Comparison of ENCODE assay signal across 8 mouse cellular contexts in genomic region chr2:121008664-121009007, GRCm38 (mm10). TPM values are rescaled to one million over a fixed set of nuclear protein-coding genes. Genes with fewer than 3 reads are reported as not detected.
DNase-seq lines count a peak whose midpoint lies in the region; ATAC-seq and TF ChIP-seq lines count a peak whose summit lies in the region.

No protein-coding gene starts in this region.

- intact Hi-C loops in left cerebral cortex, postnatal 4 days (cut with DNase I): no loop called here

- H3K4me1 ChIP-seq in lung, adult 2 months (ENCODE audit: control insufficient read depth, insufficient read depth, low read length): peaks cover 5% of the 10 kb centered on the region
- H3K4me1 ChIP-seq in embryonic facial prominence, embryonic 12.5 days: peaks cover 7% of the 10 kb centered on the region
- peaks cover 7% of the 10 kb centered on the region; the same call in 1 of the 2 replicates for H3K4me1 ChIP-seq in intestine, embryonic 15.5 days (replicated peaks)
- H3K4me1 ChIP-seq in neural tube, embryonic 12.5 days: peaks cover 9% of the 10 kb centered on the region

- DNase-seq in lung, adult 2 months: no peak
- DNase-seq in lung, adult 18-20 months: no peak
- no peak for DNase-seq in retina, embryonic 14.5 days (ENCODE audit: low spot score)
- DNase-seq in left cerebral cortex, postnatal 4 days: no peak
- no peak for DNase-seq in cerebellum, adult 11 months

- H3K9me3 ChIP-seq in embryonic facial prominence, embryonic 12.5 days: no peaks in the 10 kb centered on the region
- no peaks in the 10 kb centered on the region for H3K9me3 ChIP-seq in intestine, embryonic 15.5 days
- H3K9me3 ChIP-seq in neural tube, embryonic 12.5 days: no peaks in the 10 kb centered on the region

- no peak for TF ChIP-seq CTCF in lung, adult 2 months (IDR thresholded peaks at IDR 0.05; ENCODE audit: insufficient read depth, low read length)

- ATAC-seq in embryonic facial prominence, embryonic 12.5 days (ENCODE audit: insufficient number of reproducible peaks, insufficient read depth, low FRiP score, low TSS enrichment): 0 out of 2 replicates have a peak, but pooled peaks have one; percentile 7
- ATAC-seq in intestine, embryonic 15.5 days: no peak; the same call in 1 of the 2 replicates
- ATAC-seq in neural tube, embryonic 12.5 days (ENCODE audit: low FRiP score, low read depth): no peak

- H3K27ac ChIP-seq in embryonic facial prominence, embryonic 12.5 days: no peak overlapping the region
- H3K27ac ChIP-seq in intestine, embryonic 15.5 days: 0 out of 2 replicates have a peak overlapping the region, but pooled peaks have one; percentile 27
- no peak overlapping the region for H3K27ac ChIP-seq in neural tube, embryonic 12.5 days

- H3K9ac ChIP-seq in embryonic facial prominence, embryonic 12.5 days: peak overlapping the region; percentile 69
- peak overlapping the region; percentile 62 for H3K9ac ChIP-seq in intestine, embryonic 15.5 days
- peak overlapping the region; percentile 69 for H3K9ac ChIP-seq in neural tube, embryonic 12.5 days

- 1% methylated on average over 12 of the region's 12 CpGs for WGBS in lung, adult 2 months
- 1% methylated on average over 12 of the region's 12 CpGs for WGBS in embryonic facial prominence, embryonic 12.5 days
- WGBS in intestine, embryonic 15.5 days: 1% methylated on average over 12 of the region's 12 CpGs
- WGBS in neural tube, embryonic 12.5 days: under 1% methylated on average over 12 of the region's 12 CpGs

- peak overlapping the region; percentile 90 for H3K4me3 ChIP-seq in lung, adult 2 months (replicated peaks; ENCODE audit: extremely low read depth, low read depth, low read length)
- peak overlapping the region; percentile 84 for H3K4me3 ChIP-seq in embryonic facial prominence, embryonic 12.5 days
- peak overlapping the region; percentile 85 for H3K4me3 ChIP-seq in intestine, embryonic 15.5 days (replicated peaks)
- H3K4me3 ChIP-seq in neural tube, embryonic 12.5 days: peak overlapping the region; percentile 68

- H3K27me3 ChIP-seq in embryonic facial prominence, embryonic 12.5 days: no peaks in the 10 kb centered on the region
- H3K27me3 ChIP-seq in intestine, embryonic 15.5 days (replicated peaks): no peaks in the 10 kb centered on the region
- no peaks in the 10 kb centered on the region for H3K27me3 ChIP-seq in neural tube, embryonic 12.5 days (replicated peaks)

- H3K4me2 ChIP-seq in embryonic facial prominence, embryonic 12.5 days (replicated peaks): peak overlapping the region; percentile 78
- H3K4me2 ChIP-seq in intestine, embryonic 15.5 days (replicated peaks): peak overlapping the region; percentile 73
- H3K4me2 ChIP-seq in neural tube, embryonic 12.5 days (replicated peaks): peak overlapping the region; percentile 84

- H3K36me3 ChIP-seq in embryonic facial prominence, embryonic 12.5 days: peaks cover 9% of the 10 kb centered on the region
- H3K36me3 ChIP-seq in intestine, embryonic 15.5 days: peaks cover 4% of the 10 kb centered on the region; the same call in 1 of the 2 replicates
- peaks cover 16% of the 10 kb centered on the region for H3K36me3 ChIP-seq in neural tube, embryonic 12.5 days

- TF ChIP-seq POLR2A in lung, adult 2 months (IDR thresholded peaks at IDR 0.05; ENCODE audit: borderline replicate concordance, extremely low read depth, low read depth, low read length): no peak

RNA-seq across cellular contexts. Expression of gene Ccndbp1, which starts 0.4 kb away (rescaled TPM):
- 20.9 and 28.5 TPM in 2 replicates for polyA plus RNA-seq in lung, adult 2 months (2012; rRNA removed)
- polyA plus RNA-seq in embryonic facial prominence, embryonic 12.5 days (2016; fragmentation: Nextera tagmentation; extraction: Ambion mirVana): 41.6 and 41.7 TPM in 2 replicates
- 32.6 and 32.8 TPM in 2 replicates for polyA plus RNA-seq in intestine, embryonic 15.5 days (2015; fragmentation: Nextera tagmentation; extraction: Ambion mirVana)
- 62.5 and 67.6 TPM in 2 replicates for polyA plus RNA-seq in neural tube, embryonic 12.5 days (2016; fragmentation: Nextera tagmentation; extraction: Ambion mirVana)
- 10 to 100 TPM; 55.8 to 59.1 TPM for total RNA-seq in left cerebral cortex, postnatal 4 days (2021)

RNA-seq across cellular contexts. Expression of gene Epb42, which starts 28.2 kb away (rescaled TPM):
- 0.06 and 0.13 TPM in 2 replicates for polyA plus RNA-seq in lung, adult 2 months (2012; rRNA removed)
- 5.0 and 6.1 TPM in 2 replicates for polyA plus RNA-seq in embryonic facial prominence, embryonic 12.5 days (2016; fragmentation: Nextera tagmentation; extraction: Ambion mirVana)
- polyA plus RNA-seq in intestine, embryonic 15.5 days (2015; fragmentation: Nextera tagmentation; extraction: Ambion mirVana): 2.5 and 2.6 TPM in 2 replicates
- polyA plus RNA-seq in neural tube, embryonic 12.5 days (2016; fragmentation: Nextera tagmentation; extraction: Ambion mirVana): 3.1 and 3.5 TPM in 2 replicates
- total RNA-seq in left cerebral cortex, postnatal 4 days (2021): not detected

RNA-seq across cellular contexts. Expression of gene Tmem62, which starts 31.8 kb away (rescaled TPM):
- polyA plus RNA-seq in lung, adult 2 months (2012; rRNA removed): 10.0 and 12.5 TPM in 2 replicates
- 2.3 and 2.9 TPM in 2 replicates for polyA plus RNA-seq in embryonic facial prominence, embryonic 12.5 days (2016; fragmentation: Nextera tagmentation; extraction: Ambion mirVana)
- 5.1 and 5.5 TPM in 2 replicates for polyA plus RNA-seq in intestine, embryonic 15.5 days (2015; fragmentation: Nextera tagmentation; extraction: Ambion mirVana)
- 8.0 and 10.6 TPM in 2 replicates for polyA plus RNA-seq in neural tube, embryonic 12.5 days (2016; fragmentation: Nextera tagmentation; extraction: Ambion mirVana)
- 10 to 100 TPM; 17.9 to 19.0 TPM for total RNA-seq in left cerebral cortex, postnatal 4 days (2021)

RNA-seq across cellular contexts. Expression of gene Ubr1, which starts 38.1 kb away (rescaled TPM):
- polyA plus RNA-seq in lung, adult 2 months (2012; rRNA removed): 47.9 and 49.1 TPM in 2 replicates
- polyA plus RNA-seq in embryonic facial prominence, embryonic 12.5 days (2016; fragmentation: Nextera tagmentation; extraction: Ambion mirVana): 28.5 and 29.3 TPM in 2 replicates
- polyA plus RNA-seq in intestine, embryonic 15.5 days (2015; fragmentation: Nextera tagmentation; extraction: Ambion mirVana): 16.8 and 18.3 TPM in 2 replicates
- 27.7 and 31.2 TPM in 2 replicates for polyA plus RNA-seq in neural tube, embryonic 12.5 days (2016; fragmentation: Nextera tagmentation; extraction: Ambion mirVana)
- total RNA-seq in left cerebral cortex, postnatal 4 days (2021): 10 to 100 TPM; 47.6 to 51.2 TPM
